Mouse (Mus musculus) thymus, postnatal 14 days (tissue): Measurements from ENCODE around the gene Olfr1145.

Experiments
- DNase-seq: peaks from one replicate; pipeline ENCODE4 v3.0.0; 2021

Gene Olfr1145

GRCm38 (mm10) chr2:87809522-87809921 lies at the start of gene Olfr1145:
TSS of gene Olfr1145 (plus strand) at chr2:87809822.
- no peak for DNase-seq

- DNase-seq, result no peak
These were observed 33.5 kb upstream of the Olfr1145 start for GRCm38 (mm10) chr2:87776143-87776542.

- DNase-seq, result no peak
These were observed 30.4 kb upstream of the Olfr1145 start, which contains the start of gene Olfr152 for GRCm38 (mm10) chr2:87779183-87779582. TSS of gene Olfr152 (plus strand) at chr2:87779483.

- no peak for DNase-seq
These were observed 9.3 kb upstream of the Olfr1145 start, which contains the start of gene Olfr1143 for GRCm38 (mm10) chr2:87800292-87800691. TSS of gene Olfr1143 (plus strand) at chr2:87800592.

GRCm38 (mm10) chr2:87830233-87830632 lies 20.6 kb downstream of the Olfr1145 start, which contains the start of gene Olfr1148:
TSS of gene Olfr1148 (plus strand) at chr2:87830533.
- DNase-seq, result no peak

- DNase-seq, result no peak
These were observed 34.1 kb downstream of the Olfr1145 start, which contains the start of gene Olfr1150-ps1 for GRCm38 (mm10) chr2:87843693-87844092. TSS of gene Olfr1150-ps1 (plus strand) at chr2:87843993.

GRCm38 (mm10) chr2:87855562-87855961 lies 45.9 kb downstream of the Olfr1145 start, which contains the start of gene Olfr1151:
TSS of gene Olfr1151 (plus strand) at chr2:87855862.
- DNase-seq, result no peak
